Mouse (Mus musculus) heart, adult 18-20 months (tissue): ENCODE data around the gene Lsr. TPM values are rescaled to one million over a fixed set of nuclear protein-coding genes. Genes with fewer than 3 reads are reported as not detected.
"Not testable (repeated sequence)": the region's sequence is repeated elsewhere in the genome, so short reads cannot be mapped to it uniquely, and the experiment has no call there.

Experiments used
- DNase-seq, 2 experiments: peaks; one replicate each; pipeline ENCODE4 v3.0.0; 2021 to 2022; ENCODE audit warnings: mixed read lengths in 1 of 2
- total RNA-seq, 2 experiments: library from RNA; stranded (reverse); gene quantifications; 2 replicates each; pipeline ENCODE4 v1.2.3; 2021

The Lsr gene
- total RNA-seq, 2 experiments from 2014 or later: 4.2 to 5.2 TPM

DNA sequence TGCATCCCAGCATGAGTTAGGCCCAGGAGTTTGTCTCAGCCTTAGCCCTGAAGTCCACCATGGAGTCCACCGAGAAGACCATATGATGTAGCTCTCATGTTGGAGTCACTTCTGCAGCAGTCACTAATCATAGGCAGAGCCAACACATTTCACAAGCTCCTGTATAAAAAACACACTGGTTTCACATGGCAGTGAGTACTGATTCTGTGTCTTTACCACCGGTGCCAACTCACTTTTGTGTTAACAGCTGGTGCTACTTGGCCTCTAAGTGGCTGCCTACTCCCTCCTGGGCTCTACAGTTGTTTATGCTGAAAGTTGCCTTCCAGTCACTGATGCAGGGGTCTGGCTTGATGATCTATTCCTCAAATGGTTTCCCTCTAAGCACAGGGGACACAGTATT lies 48.7 kb downstream of the Lsr start, which contains the start of gene Hamp2:
Hamp2 (minus strand) TSS at position 101 of the 400 bp plus-strand sequence.
- not testable (repeated sequence) for DNase-seq

DNA sequence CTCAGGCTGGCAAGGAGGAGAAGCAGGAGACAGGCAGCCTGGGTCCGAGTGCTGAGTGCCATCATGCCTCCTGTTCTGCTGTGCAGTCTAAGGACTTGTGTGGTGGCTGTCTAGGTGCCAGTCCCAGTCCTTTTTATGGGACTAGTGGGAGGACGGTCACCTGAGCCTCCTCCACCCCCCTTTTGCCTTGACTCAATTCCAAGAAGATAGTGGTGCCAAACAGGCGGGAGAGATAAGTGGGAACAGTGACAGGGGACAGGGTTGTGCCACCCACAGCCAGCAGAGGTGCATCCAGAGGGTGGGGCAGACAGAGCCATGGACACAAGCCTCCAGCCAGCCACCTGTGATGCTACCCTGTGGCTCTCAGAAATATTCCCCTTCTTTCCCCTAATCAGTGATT lies 49.2 kb downstream of the Lsr start:
- peak; percentile 12 to 14 for DNase-seq

DNA sequence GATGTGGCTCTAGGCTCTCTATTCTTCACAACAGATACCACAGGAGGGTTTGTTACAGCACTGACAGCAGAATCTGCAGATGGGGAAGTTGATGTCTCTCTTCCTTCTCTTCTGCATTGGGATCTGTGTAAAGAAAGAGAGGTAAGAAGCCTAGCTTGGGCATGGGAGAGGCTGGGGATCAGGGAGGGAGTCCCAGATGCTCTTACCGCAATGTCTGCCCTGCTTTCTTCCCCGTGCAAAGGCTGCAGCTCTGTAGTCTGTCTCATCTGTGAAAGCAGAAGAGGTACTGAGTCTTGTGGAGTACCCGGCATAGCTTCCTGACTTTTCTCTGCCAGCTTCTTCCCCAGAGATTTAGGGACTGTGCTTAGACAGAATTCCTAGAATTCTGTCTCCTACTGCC lies 50.8 kb downstream of the Lsr start:
- not testable (repeated sequence) for DNase-seq

DNA sequence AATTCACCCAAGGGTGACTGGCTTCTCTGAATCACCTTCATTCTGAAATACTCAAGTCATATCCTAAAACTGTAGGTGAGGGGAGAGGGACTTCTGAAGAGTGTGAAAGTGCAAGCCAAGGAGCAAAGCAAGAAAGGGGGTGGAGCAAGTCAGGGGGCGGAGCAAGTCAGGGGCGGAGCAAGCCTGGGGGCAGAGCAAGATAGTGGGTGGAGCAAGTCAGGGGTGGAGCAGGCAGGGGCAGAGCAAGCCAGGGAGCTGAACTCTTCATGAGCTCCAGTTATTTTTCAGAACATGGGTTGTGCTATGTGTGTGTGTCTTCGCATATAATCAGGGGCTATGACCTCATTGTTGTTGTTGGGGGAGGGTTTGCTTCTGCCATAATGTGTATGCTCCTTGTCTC lies 53.0 kb downstream of the Lsr start:
- DNase-seq: no peak

DNA sequence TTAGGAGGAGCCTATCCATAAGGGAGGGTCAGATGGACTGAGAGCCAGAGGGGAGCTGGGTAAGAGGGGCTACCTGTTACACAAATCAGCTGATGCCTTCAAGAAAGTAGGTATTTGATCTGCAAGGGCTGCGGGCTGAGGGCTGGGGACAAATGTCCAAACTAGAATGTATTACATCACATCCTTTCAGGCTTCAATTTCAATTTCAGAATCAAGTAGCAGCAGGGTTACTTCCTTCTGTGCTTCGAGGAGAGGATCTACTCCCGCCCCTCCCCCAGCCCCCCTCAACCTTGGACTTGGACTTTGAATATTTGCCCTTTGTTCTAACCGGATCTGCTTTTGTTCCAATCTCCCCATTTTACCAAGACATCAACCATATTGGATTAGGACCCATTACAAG lies 56.0 kb downstream of the Lsr start:
- no peak for DNase-seq

DNA sequence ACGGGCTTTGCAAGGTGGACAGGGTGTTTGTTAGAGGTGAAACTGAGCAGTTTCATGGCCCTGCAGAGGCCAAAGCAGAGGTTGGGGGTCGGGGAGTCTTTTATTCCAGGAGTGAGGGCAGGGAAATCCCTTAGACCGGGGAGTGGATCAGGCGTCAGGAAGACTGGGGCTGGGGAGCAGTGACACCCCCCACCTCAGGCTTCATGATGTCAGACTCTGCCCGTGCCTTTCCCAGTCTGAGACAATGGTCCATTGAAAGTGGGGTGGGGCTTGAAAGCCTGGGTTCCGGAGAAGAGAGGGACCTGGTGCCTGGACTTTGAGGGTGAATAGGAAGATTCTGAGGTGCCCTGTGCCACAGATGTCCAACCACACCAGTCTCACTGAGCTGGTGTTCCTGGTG lies 56.6 kb downstream of the Lsr start:
- DNase-seq: no peak

DNA sequence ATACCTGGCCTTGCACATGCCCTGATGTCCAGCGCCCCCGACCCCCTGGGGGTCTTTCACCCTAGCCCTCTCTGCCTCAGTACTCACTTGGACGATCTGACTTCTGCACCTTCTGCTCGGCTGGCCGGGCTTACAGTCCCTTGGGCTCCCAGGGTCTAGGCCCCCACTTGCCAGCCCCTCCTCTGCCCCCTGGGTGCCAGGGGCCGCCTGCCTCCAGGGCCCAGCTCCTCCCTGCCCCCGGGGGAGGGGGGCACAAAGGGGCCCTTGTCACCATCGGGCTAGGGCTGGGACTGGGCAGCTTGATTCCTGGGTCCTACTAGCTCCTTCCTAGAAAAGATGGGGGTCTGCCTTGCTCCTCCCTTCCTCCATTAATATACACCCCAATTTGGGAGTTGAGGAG lies 58.5 kb downstream of the Lsr start, which contains the start of gene Mag:
Mag (minus strand) TSS at position 142 of the 400 bp plus-strand sequence.
- no peak for DNase-seq

DNA sequence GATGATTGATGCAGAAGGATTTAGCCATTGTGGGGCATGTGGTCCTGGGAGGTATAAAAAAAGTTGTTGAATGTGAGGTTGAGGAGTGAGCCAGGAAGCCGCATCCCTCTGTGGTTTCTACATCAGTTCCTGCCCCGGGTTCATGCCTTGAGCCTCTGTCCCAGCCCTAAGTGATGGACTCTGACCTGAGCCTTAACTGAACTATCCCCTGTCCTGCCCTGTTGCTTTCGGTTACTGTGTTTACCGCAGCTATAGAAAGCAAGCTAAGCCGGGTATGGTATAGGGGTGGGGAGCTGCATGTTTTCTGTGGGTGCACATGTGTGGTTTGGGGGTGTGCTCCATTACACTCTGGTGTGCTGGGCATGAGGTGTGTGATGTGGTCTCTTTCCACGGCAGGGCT lies 63.5 kb downstream of the Lsr start:
- DNase-seq: no peak

DNA sequence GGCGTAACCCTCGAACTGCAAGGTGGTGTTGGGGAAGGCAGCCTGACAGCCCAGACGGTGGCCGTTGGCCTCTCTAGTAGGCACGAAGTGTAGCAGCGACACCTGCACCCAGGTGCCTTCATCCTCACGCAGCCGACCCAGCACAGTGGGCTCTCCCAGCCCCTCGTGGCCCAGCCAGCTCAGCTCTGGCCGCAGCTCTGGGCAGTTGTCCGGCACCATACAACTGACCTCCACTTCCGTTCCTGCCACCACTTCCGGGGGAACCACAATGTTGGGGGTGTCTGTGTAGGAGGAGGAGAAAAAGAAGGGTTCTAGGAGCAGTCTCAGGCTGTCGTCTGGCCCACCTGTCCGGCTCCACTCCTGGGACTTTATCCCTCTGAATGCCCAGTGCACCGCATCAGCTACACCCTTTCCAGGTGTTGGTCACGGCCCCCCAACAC lies 64.3 kb downstream of the Lsr start:
- no peak for DNase-seq

DNA sequence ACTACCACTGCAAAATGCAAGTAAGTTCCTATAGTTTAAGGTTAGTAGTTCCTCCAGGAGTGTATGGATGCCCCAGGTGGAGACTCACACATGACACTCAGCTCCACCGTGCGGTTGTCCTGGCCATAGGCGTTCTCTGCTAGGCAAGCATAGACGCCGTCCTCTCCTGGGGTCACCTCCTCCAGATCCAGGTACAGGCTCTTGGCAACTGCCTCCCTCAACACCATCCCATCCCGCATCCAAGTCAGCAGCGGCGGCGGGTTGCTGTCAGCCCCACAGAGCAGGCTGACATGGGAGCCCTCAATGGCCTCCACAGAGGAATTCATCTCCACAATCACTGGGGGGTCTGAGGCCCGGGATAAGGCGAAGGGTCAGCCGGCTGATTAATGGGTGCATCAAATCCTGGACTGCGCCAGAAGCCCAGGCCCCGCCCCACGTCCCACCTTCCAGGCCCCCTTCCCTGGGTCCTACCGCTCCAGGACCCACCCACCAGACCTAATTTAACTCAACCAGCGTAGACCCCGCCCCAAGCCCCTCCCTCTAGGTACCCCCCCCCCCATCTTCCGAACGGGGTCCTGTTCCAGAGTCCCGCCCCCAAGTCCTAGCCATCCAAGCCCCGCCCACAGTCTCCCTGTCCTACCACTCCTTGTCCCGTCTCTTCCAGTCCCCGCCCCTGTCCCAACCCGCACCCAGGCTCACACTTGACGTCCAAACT lies 64.8 kb downstream of the Lsr start:
- no peak for DNase-seq

Other genes with a start within 250 kb of the Lsr start
- gene Tmem147, start 243.9 kb downstream of the Lsr start, total RNA-seq: 100 to 1,000 TPM; 238 to 252 TPM
- gene Gapdhs, start 229.8 kb downstream of the Lsr start, total RNA-seq: not detected
- 1 to 10 TPM; 2.1 to 3.7 TPM for gene Sbsn, start 222.0 kb downstream of the Lsr start, total RNA-seq
- gene Dmkn, start 209.7 kb downstream of the Lsr start, total RNA-seq: 1 to 10 TPM; 1.0 to 3.5 TPM
- gene Krtdap, start 185.6 kb downstream of the Lsr start, total RNA-seq: not detected
- under 1 TPM; 0.23 to 0.35 TPM for gene Ffar2, start 149.7 kb downstream of the Lsr start, total RNA-seq
- not detected for gene Ffar3, start 117.3 kb downstream of the Lsr start, total RNA-seq
- under 1 TPM in 1 of 2 experiments, not detected in 1; 0.13 TPM for gene Ffar1, start 111.9 kb downstream of the Lsr start, total RNA-seq
- 1 to 10 TPM in 1 of 2 experiments, under 1 TPM in 1; 0.35 to 6.6 TPM for gene Cd22, start 93.1 kb downstream of the Lsr start, total RNA-seq
- under 1 TPM in 1 of 2 experiments, not detected in 1; 0.15 TPM for gene Mag, start 58.6 kb downstream of the Lsr start, total RNA-seq
- 1 to 10 TPM; 5.6 to 7.0 TPM for gene Hamp2, start 48.8 kb downstream of the Lsr start, total RNA-seq
- 10 to 100 TPM; 12.3 to 17.5 TPM for gene Hamp, start 29.4 kb downstream of the Lsr start, total RNA-seq
- 100 to 1,000 TPM in 1 of 2 experiments, 10 to 100 TPM in 1; 99.4 to 112 TPM for gene Usf2, start 16.7 kb downstream of the Lsr start, total RNA-seq
- gene Fam187b, start 326 bp upstream of the Lsr start, total RNA-seq: not detected
- gene Fxyd5, start 69.0 kb upstream of the Lsr start, total RNA-seq: 10 to 100 TPM; 21.7 to 31.7 TPM
- under 1 TPM; 0.40 to 0.59 TPM for gene Fxyd7, start 78.0 kb upstream of the Lsr start, total RNA-seq
- gene Fxyd1, start 83.7 kb upstream of the Lsr start, total RNA-seq: 100 to 1,000 TPM; 861 to 937 TPM
- 1 to 10 TPM; 2.1 to 4.1 TPM for gene Lgi4, start 85.9 kb upstream of the Lsr start, total RNA-seq
- 1 to 10 TPM in 1 of 2 experiments, under 1 TPM in 1; 0.87 to 2.5 TPM for gene Fxyd3, start 103.2 kb upstream of the Lsr start, total RNA-seq
- gene Hpn, start 141.8 kb upstream of the Lsr start, total RNA-seq: 1 to 10 TPM; 2.2 to 2.4 TPM
- 10 to 100 TPM; 39.2 to 40.1 TPM for gene Scn1b, start 153.5 kb upstream of the Lsr start, total RNA-seq
- 10 to 100 TPM; 26.6 to 34.5 TPM for gene Gramd1a, start 182.4 kb upstream of the Lsr start, total RNA-seq